Mouse (Mus musculus) layer of hippocampus, adult 9-11 months (tissue): ENCODE results near the gene Gm49333.
"Not testable (repeated sequence)": the region's sequence is repeated elsewhere in the genome, so short reads cannot be mapped to it uniquely, and the experiment has no call there.

Experiments
- DNase-seq: peaks from one replicate; pipeline ENCODE4 v3.0.0; 2022

Gene Gm49333

GRCm38 (mm10) chr16:20628871-20629391 lies 17.5 kb downstream of the Gm49333 start:
- DNase-seq: peak; percentile 48

DNA sequence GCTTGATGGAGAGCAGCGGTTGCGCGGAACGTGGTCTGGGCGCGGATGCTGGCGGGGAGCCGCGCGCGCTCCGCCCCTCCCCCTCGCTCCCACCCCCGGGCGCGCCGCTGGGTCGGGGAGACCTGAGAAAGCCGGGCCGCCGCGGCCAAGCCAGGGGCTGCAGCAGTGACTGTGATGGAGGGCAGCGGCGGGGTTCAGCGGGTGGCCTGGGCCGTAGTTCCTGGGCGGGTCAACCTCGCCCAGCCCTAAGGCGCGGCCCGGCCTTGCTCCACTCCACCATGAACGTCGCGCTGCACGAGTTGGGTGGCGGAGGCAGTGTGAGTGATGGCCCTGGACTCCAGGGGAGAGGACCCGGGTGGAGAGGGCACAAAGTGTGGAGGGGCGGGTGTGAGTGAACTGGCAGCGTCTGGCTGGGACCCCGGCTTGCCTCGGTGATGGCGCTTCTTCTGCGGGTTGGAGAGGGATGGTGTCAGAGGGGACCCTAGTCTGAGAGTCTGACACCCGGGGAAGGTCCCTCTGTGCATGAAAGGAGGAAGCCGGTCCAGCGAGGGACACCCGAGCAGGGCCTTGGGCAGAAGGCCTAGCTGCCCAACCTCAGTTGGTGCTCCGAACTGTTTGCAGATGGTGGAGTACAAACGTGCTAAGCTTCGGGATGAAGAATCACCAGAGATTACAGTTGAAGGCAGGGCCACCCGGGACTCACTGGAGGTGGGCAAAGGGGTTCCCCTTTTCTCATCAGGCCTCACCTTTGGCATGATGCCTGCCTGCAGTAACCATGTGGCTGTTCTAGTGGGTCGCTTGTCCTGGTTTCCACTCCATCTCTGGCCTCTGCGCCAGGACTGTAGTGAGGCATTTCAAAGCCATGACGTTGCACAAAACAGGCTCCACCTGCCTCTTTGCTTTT lies 18.6 kb downstream of the Gm49333 start, which contains the start of gene Ece2:
TSS of gene Ece2 (plus strand) at position 98 of the 904 bp plus-strand sequence.
- no peak for DNase-seq

- DNase-seq: no peak
Measured at GRCm38 (mm10) chr16:20637410-20637809, 26.0 kb downstream of the Gm49333 start.

DNA sequence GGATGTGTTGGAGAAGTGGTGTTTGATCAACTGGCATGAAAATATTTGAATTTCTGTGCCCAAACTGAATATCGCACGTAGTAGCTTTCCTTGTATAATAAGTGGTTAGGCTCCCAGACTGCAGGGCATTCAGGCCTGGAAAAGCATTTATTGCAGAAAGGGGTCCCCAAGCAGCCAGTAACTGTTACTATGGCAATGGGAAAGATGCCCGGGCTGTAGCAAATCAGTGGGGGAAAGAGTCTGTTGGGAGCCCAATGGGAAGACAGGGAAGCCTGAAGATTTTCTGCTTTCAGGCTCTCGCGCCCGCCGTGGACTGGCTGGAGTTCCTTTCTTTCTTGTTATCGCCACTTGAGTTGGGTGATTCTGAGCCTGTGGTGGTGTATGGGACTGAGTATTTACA lies 27.0 kb downstream of the Gm49333 start:
- peak; percentile 49 for DNase-seq

- peak; percentile 48 for DNase-seq
Measured at GRCm38 (mm10) chr16:20642161-20642560, 30.8 kb downstream of the Gm49333 start.

DNA sequence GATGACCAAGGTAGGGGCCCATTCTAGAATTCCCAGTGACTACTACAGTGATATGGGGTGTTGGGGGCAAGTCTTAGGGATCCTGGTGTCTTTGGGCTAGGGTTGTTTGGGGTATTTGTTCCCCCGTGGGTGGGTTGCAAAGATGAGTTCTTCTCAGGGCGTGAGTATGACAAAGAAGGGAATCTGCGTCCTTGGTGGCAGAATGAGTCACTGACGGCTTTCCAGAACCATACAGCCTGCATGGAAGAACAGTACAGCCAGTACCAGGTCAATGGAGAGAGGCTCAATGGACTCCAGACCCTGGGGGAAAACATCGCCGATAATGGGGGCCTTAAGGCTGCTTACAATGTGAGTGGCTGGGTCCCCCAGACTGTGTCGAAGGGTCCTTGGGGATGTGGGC lies 32.5 kb downstream of the Gm49333 start:
- DNase-seq: no peak

GRCm38 (mm10) chr16:20651076-20651946 lies 39.9 kb downstream of the Gm49333 start, which contains the start of gene Psmd2:
Gene Psmd2, plus strand, starts transcription at chr16:20651652.
- peak; percentile 94 for DNase-seq

GRCm38 (mm10) chr16:20651947-20652310 lies 40.5 kb downstream of the Gm49333 start:
- DNase-seq: no peak

- no peak for DNase-seq
Measured at GRCm38 (mm10) chr16:20653315-20653714, 41.9 kb downstream of the Gm49333 start.

DNA sequence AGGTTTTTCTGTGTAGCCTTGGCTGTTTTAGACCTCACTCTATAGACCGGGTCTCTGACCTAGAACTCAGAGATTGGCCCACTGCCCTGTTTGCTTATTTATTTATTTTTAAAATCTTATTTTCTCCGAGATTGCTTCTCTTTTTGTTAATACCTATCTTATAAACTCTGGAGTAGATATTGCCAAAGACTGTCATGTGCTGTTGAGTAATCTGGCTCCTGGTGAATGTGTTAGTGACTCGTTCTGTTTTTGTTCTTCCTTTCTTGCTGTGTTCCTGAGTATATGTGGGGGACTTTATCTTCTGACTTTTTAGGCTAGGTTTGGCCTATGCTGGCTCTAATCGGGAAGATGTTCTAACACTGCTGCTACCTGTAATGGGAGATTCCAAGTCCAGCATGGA lies 46.3 kb downstream of the Gm49333 start:
- no peak for DNase-seq

GRCm38 (mm10) chr16:20668013-20668412 lies 56.6 kb downstream of the Gm49333 start, which contains the start of gene Eif4g1:
Gene Eif4g1, plus strand, starts transcription at chr16:20668313.
- DNase-seq: not testable (repeated sequence)

DNA sequence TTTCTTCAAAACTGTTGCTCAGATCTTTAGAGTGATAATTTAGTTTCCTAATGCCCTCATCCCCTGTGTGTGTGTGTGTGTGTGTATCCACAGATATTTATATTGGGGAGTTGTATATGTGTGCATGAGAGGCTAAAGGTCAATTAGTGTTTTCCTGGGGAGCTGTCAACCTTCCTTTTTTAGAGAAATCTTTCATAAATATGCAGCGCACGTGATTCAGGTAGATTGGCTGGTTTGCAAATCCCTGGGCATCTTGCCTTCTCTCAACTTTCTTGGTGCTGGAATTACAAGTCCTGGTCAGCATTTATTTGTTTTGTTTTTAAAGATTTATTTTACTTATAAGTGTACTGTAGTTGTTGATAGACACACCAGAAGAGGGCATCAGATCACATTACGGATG lies 58.9 kb downstream of the Gm49333 start:
- DNase-seq: no peak

GRCm38 (mm10) chr16:20671886-20672285 lies 60.5 kb downstream of the Gm49333 start:
- no peak for DNase-seq

DNA sequence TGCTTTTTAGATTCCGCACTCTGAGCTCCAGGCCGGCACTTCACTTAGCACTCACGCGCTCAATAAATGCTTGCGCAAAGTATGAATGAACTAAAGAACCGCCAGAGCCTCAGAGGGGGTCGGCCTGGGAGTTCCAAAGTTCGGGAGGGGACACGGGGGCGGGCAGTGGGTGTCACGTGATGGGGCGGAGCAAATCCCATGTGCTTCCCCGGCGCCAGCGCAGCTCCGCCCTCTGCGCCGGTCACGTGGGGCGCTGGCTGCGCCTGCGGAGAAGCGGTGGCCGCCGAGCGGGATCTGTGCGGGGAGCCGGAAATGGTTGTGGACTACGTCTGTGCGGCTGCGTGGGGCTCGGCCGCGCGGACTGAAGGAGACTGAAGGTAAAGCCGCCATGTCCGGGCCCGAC lies 61.1 kb downstream of the Gm49333 start:
- DNase-seq: peak; percentile 96

DNA sequence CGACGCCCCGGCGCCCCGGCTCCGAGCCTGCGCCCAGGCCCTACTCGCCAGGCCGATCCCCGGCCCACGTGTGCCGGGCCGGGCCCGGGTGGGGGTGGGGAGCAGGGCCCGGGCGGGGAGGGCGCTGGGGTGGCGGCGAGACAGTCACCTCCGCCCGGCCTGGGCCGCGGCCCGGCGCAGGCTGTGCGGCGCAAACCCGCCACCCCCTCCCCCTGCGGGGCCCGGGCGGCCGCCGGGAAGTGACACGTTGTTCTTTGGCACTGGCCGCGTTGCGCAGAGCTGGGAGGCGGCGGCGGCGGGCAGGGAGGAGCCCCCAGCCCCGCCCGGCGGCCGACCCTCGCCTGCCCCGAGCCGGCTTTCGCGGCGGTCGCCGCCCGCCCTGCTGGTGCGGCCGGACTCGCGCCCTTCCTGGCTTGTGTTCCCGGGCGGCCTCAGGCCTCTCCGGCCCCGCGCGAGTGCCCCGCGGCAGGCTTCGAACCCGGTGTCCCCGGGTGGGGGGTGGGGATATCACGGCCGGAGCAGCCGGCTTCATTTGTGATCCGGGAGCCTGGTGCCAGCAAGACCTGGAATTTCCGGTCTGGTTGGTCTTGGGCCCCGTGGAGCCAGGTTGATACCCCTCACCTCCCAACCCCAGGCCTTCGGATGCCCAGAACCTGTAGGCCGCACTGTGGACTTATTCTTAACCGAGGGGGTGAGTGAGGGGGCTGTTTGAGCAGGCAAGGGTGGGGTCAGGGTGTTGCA lies 61.7 kb downstream of the Gm49333 start:
- peak; percentile 32 for DNase-seq

GRCm38 (mm10) chr16:20673706-20674303 lies 62.4 kb downstream of the Gm49333 start:
- DNase-seq: no peak

DNA sequence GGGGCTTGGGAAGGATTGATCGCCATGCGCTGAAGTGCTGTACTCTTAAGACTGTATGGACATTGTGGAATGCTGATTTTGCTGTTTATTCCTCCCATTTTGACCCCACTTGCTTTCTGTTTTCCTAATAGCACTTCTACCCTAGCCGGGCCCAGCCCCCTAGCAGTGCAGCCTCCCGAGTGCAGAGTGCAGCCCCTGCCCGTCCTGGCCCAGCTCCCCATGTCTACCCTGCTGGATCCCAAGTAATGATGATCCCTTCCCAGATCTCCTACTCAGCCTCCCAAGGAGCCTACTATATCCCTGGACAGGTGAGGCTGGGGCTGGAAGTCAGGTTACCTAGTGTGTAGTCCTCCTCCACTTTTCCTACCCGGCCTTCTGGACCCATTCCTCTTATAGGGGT lies 63.8 kb downstream of the Gm49333 start:
- no peak for DNase-seq

DNA sequence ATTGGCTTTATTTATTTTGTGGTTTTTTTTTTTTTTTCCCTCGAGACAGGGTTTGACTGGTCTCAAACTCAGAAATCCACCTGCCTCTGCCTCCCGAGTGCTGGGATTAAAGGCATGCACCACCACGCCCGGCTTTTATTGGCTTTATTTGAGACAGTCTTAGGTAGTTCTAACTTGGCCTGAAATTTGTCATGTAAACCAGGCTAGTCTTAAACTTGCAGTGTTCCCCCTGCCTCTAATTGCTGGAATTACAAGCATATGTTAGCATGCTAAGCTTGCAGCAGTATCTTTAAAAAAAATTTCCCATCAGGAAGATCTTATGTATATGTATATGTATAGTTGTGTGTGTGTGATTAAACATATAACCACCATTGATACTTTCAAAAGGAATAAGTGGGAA lies 65.3 kb downstream of the Gm49333 start:
- DNase-seq: no peak

DNA sequence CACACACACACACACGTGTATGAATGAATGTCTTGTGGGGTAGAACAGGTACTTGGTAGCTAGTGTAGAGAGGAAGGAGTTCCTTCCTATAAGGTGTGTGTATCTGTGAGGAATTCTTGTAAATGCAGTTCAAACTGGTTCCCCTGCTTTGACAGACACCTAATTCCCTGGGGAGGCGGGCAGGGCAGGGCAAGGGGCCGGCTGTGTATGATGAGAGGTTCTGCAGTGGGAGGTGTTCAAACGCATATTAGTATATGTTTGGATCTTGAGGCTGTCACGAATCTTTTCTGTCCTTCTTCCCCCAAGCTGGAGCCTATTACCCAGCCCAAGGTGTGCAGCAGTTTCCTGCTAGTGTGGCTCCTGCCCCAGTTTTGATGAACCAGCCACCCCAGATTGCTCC lies 66.0 kb downstream of the Gm49333 start:
- DNase-seq: no peak

DNA sequence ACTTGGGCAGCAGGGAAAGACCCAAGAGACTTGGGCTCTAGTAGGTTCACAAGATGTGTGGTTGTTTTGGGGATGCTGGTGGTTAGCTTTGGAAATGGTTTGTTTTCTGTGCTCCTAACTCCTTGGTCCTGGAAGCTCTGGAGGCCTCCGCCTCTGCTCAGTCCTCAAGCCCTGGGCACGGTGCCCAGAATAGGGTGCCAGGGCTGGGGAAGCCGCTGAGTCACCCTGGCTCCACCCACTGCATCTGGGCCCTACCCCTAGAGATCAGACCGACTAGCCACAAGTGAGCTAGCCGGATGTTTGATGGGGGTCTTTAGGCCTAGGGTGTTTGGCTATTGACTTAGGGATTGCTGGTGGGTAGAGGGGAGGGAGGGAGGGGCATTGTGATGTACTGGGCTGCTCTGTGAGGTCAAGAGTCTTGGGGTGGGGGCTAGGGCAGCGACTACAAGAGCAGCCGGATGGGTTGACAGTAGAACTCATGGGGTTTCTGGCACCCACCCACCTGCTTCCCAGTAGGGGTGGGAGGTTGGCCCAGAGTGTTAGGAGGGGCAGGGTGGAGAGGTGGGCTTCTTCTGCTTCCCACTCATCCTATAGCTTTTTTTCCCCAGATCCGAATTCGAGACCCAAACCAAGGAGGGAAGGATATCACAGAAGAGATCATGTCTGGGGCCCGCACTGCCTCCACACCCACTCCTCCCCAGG lies 66.7 kb downstream of the Gm49333 start:
- peak; percentile 86 for DNase-seq

GRCm38 (mm10) chr16:20690774-20691173 lies 79.4 kb downstream of the Gm49333 start:
- DNase-seq: no peak
